Mouse (Mus musculus): ENCODE results near the gene Nsf. TPM values are rescaled to one million over a fixed set of nuclear protein-coding genes. Genes with fewer than 3 reads are reported as not detected.
A peak's percentile ranks its signal among the peaks of the same experiment; 100 is the strongest.

The Nsf gene
- total RNA-seq, 2 experiments from 2014 or later, result 1,134 to 1,252 TPM

DNA sequence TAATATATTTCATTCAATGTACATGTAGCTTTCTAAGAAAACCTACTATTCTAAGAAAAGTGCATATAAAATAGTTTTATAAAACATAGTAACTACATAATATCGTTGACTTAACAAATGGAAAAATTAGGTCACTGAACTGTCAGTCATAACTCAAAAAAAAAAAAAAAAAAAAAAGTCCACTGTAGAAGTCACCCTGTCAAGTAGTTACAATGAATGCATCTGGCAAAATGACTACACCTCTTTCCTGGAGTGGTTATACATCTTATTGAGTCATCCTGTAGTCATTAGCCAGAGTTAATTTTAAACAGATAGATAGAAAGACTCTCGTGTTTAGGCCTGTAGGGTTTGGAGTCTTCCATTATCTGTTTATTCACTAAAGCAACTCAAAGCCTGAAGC is 114.9 kb downstream of the Nsf start:
- no peak overlapping the region for H3K27ac ChIP-seq
- H3K4me3 ChIP-seq, result no peak overlapping the region
- TF ChIP-seq CTCF (conservative IDR thresholded peaks at IDR 0.05), result no peak
- no peak for DNase-seq (ENCODE audit: low spot score in 2 of 2)

DNA sequence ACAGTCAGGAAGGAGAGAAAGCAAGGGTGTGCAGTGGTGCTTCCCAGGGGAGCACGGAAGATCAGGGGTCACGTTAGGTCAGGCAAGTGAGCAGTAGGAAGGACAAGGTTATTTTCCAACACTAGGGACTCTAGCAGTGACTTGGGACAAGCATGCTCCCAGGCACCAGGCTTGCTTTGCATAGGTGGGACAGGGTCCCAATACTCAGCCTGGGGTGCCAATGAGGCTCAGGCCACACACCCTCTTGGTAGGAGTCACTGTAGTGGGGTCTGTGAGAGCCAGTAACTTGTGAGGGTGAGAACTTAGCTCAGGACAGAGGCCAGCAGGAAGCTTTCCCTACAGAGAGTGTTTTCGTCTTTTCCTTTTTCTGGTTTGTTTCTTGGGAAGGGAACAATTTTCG is 121.5 kb downstream of the Nsf start:
- Histone ChIP-seq H3K27ac (no peak overlapping the region), H3K4me3 (no peak overlapping the region)

DNA sequence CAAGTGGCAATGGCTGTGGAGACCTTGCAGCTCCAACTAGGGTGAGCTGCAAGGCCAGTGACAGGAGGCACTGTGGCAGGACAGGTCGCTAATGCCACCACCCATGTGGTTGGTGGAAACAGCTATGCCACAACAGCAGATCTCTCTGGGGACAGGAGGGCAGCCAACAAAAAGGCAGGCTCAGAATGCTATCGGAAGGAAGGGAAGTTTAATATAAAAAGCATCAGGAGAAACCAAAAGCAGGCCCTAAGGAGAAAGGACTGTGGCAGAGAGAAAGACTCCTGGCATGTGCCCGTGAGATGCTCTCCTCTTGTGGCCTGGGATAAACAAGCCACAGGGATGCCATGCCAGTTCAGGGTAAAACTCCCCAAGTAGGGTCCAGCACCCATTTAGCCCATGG is 122.1 kb downstream of the Nsf start:
- no peak for TF ChIP-seq CTCF (conservative IDR thresholded peaks at IDR 0.05)
- no peak for DNase-seq (ENCODE audit: low spot score in 2 of 2)
- Histone ChIP-seq H3K27ac (no peak overlapping the region), H3K4me3 (no peak overlapping the region)

More for the DNA sequence above, 121.5 kb downstream of the Nsf start:
- no peak for DNase-seq (ENCODE audit: low spot score in 2 of 2)
- no peak for TF ChIP-seq CTCF (conservative IDR thresholded peaks at IDR 0.05)

DNA sequence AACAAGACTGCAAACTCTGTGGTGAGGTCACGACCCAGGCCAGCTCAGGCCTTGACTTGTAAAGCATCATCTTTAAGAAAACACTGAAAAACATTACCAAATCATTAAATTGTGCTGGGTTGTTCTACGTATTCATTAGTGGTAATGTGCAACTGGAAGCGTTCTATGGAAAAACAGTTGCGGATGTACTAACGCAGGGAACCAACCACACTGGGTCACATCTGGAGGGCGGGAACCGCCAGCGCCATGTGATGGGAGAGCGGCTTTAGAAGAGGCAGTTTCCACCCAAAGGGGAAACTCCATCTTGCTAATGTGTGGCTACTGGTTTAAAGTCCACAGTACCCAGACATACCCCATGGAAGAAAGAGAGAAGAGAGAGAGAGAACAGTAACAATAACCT is 123.4 kb downstream of the Nsf start:
- no peak for TF ChIP-seq CTCF (conservative IDR thresholded peaks at IDR 0.05)
- no peak overlapping the region for H3K4me3 ChIP-seq
- no peak overlapping the region for H3K27ac ChIP-seq
- no peak for DNase-seq (ENCODE audit: low spot score in 2 of 2)

DNA sequence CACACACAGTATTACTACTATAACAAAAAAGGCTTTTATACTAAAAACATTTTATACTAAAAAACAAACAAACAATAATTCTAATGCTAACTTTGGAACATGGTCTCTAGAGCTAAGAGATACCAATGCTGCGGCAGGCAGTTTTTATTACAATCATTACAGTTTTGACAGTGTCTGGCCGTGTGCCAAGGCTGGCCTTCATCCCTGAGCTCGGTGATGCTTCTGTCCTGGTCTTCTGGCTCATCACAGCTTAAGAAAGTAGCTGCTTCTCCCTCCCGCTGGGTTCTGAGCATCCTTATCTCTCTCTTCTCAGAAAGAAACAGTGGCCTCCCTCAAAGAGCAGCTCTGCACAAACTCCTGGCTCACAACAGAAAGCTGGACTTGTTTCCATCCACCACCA is 123.9 kb downstream of the Nsf start:
- TF ChIP-seq CTCF (conservative IDR thresholded peaks at IDR 0.05), result no peak
- Histone ChIP-seq H3K4me3 (no peak overlapping the region), H3K27ac (no peak overlapping the region)
- no peak for DNase-seq (ENCODE audit: low spot score in 2 of 2)

DNA sequence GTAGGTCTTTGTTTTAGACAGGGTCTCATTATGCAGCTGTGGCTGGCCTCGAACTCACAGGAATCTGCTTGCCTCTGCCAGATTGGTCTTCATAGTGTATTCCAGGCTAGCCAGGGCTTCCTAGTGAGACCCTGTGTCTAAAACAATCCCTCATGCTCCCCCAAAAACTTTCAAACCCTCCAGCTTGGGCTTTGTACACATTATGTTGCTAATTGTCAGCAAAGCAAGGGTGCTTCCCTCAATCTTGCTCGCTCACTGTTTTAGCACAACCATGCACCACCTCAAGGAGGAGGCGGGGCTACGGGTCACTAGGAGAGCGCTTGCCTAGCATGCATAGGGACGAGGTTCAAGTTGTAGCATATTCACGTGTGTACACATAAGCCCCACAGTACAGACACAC is 125.0 kb downstream of the Nsf start:
- no peak for DNase-seq (ENCODE audit: low spot score in 2 of 2)
- H3K4me3 ChIP-seq, result no peak overlapping the region
- H3K27ac ChIP-seq, result no peak overlapping the region
- TF ChIP-seq CTCF (conservative IDR thresholded peaks at IDR 0.05), result no peak

DNA sequence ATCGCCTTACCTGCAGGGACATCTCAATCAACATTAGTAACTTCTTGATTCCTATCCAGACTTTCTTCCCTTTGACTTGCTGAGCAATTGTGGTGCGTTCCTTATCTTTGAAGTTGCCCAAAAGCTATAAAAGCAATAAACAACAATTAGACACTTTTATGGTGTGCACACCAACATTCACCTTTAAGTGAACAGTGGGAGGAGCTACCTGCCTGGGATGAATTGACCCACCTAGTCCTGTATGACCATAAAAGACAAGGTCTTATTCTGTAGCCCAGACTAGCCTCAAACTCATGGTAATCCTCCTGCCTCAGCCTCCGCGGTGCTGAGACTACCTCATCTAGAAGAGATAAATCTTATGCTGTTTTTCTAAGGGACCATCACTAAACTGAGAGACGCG is 126.7 kb downstream of the Nsf start:
- Histone ChIP-seq H3K4me3 (no peak overlapping the region), H3K27ac (no peak overlapping the region)
- no peak for DNase-seq (ENCODE audit: low spot score in 2 of 2)
- TF ChIP-seq CTCF (conservative IDR thresholded peaks at IDR 0.05), result no peak

DNA sequence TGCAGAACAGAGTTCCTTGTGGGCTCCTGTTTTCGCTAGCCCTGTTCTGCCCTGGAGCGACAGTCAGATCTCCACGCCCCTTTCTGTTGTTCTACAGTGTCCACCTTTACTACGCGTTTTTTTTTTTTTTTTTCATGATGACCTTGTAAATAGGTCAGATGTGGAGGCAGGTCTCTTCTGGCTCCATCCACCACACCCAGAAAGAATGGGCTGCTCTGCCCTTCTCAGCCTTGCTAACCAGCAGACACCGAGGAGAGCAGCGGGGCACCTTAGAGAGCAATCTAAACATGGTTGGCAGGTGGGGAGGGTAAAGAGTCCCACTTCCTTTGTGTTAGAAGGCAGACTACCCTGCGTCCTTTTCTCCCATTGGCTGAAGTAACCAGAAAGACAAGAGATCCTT is 137.1 kb downstream of the Nsf start:
- DNase-seq (ENCODE audit: low spot score in 2 of 2), result no peak
- no peak for TF ChIP-seq CTCF (conservative IDR thresholded peaks at IDR 0.05)
- Histone ChIP-seq H3K4me3 (no peak overlapping the region), H3K27ac (no peak overlapping the region)

DNA sequence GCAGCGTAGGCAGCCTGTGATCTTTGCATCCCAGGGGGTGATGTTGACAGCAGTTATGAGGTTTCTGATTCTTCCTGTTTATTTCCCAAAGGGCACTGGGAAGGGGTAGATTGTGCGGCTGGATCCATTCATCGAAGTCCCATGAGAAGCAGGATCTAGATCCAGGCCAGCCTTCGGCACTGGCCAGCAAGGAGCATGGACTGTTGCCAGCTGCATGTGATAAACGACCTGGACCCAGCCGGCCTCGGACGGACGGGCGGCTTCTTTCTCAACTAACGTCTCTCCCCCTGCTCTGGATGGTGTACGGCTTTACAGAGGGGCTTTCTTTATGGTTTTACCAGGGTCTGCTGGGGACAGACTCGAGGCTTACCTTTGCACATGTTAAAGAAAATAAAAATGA is 137.9 kb downstream of the Nsf start:
- TF ChIP-seq CTCF (conservative IDR thresholded peaks at IDR 0.05), result no peak
- DNase-seq (ENCODE audit: low spot score in 2 of 2), result no peak
- no peak overlapping the region for H3K27ac ChIP-seq
- H3K4me3 ChIP-seq, result no peak overlapping the region

DNA sequence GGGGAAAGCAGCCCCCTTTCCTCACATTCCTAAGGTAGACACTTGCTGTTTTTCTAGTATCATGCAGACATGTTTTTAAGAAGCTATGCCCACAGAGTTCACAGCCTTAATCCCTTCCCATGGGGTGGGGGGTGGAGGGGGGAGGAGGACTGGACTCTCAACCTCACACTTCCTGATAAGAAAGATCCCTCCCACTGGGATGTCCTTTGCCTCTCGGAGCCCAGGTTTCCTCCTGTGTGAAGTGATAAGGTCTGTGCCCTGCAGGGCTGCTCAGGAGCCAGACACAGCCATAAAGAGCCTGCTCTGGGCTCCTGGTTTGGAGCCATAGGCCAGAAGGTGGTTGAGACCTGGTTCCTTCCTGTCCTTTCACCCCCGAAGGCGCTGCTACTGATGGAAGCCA is 139.0 kb downstream of the Nsf start:
- no peak overlapping the region for H3K27ac ChIP-seq
- no peak for DNase-seq (ENCODE audit: low spot score in 2 of 2)
- no peak overlapping the region for H3K4me3 ChIP-seq
- no peak for TF ChIP-seq CTCF (conservative IDR thresholded peaks at IDR 0.05)

DNA sequence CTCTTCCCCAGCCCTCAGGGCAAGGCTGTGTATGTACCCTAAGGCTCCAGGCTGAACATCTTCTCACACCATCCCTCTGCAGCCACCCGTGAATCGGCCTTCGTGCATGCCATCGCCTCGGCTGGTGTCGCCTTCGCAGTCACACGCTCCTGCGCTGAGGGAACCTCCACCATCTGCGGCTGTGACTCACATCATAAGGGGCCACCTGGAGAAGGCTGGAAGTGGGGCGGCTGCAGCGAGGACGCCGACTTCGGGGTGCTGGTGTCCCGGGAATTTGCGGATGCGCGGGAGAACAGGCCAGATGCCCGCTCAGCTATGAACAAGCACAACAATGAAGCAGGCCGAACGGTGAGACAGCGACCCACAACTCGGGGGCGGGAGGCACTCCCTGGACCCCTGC is 142.6 kb downstream of the Nsf start:
- TF ChIP-seq CTCF (conservative IDR thresholded peaks at IDR 0.05), result no peak
- DNase-seq (ENCODE audit: low spot score in 2 of 2), result peak in 1 of 2 experiments; percentile 25
- H3K27ac ChIP-seq, result no peak overlapping the region

DNA sequence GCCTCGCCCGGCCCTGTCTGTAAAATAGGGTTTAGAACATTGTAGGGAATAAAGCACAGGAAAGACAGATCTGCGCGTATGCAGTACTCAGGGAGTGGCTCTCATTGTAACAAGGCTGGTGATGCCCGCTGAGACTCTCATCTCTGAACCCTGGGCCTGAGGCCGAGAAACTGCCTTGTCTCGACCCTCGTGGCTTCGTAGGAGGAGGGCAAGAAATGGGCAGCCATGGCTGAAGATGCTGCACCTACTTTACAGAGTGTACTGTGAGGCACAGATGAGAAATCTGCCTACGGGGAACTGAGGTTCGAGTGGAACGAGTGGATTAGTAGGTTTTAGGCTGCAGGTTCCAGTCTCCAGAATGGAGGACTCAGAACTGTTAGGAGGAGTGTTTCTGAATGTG is 143.2 kb downstream of the Nsf start:
- Histone ChIP-seq H3K27ac (no peak overlapping the region; the same call in 1 of the 2 replicates), H3K4me3 (peak overlapping the region; percentile 54)
- TF ChIP-seq CTCF (conservative IDR thresholded peaks at IDR 0.05), result no peak
- no peak for DNase-seq (ENCODE audit: low spot score in 2 of 2)

More for the DNA sequence above, 142.6 kb downstream of the Nsf start:
- H3K4me3 ChIP-seq, result no peak overlapping the region

DNA sequence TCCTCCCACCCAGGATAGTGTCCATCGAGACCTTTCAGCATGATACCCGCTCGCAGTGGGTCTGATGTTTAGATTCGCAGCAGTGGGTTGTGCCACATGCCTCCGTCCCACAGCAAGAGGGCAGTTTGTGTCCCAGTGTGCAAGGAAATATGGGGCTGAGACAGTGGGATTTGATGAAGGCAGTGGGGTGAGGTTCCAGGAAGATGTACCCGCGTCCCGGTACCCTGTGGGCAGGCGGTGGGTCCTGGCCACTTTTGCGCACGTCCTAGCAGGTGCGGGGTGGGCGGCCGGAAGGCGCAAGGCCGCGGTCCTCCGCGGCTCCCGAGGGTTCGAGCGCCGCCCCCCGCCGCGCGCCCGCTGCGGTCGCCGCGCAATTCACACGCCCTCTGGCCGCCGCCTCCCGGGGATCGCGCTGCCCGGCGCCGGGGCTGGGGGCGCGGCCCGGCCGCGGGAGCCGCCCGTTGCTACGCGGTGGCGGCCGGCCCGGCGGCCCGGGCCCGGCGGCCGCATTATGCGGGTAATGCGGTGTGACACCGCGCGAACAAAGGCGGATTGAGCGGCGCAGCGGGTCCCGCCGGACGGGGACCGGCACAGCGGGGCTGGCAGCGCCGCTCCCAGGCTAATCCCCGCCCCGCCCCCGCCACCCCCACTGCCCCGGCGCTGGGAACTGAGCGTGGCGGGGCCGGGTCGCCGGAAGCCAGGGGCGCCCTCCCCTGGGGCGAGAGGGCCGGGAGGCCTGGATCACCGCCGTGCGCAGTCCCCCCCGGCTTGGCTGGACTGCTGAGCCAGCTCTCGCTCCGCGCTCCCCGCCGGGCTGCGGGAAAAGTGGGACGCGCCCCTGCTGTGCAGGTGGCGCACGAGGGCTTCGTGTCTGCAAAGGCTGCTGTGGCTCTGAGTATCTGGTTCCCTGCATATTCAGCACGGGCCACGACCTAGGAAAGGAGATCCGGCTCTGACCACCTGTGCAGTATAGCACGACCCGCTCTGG is 144.0 kb downstream of the Nsf start:
- H3K27ac ChIP-seq, result peak overlapping the region; percentile 36; the same call in 1 of the 2 replicates
- no peak for DNase-seq (ENCODE audit: low spot score in 2 of 2)
- 0 out of 2 replicates have a peak, but pooled peaks have one; percentile 11 for TF ChIP-seq CTCF (conservative IDR thresholded peaks at IDR 0.05)
- H3K4me3 ChIP-seq, result peak overlapping the region; percentile 54
